Mouse (Mus musculus) G1E (cell line): ENCODE measurements around the gene Tmem219.

Experiments used
- CTCF ChIP-seq: IDR thresholded peaks from 2 replicates; pipeline ENCODE4 v1.5.1; 2012; ENCODE audit warnings: low read depth, low read length, inconsistent platforms, mixed read lengths
- POLR2AphosphoS5 ChIP-seq: IDR thresholded peaks from 2 replicates; pipeline ENCODE4 v1.6.1; 2012; ENCODE audit warnings: low read depth, low read length, inconsistent platforms; ENCODE audit not compliant: insufficient replicate concordance

- TF ChIP-seq POLR2AphosphoS5 (no peak), CTCF (no peak)
Measured at GRCm38 (mm10) chr7:126860987-126861386, 61.7 kb downstream of the Tmem219 start.
